Mouse (Mus musculus) cortical plate, adult 2 months (tissue): ENCODE measurements at regions not wholly inside any gene's neighbourhood (a gene's known extent, or its start where the extent isn't known, plus 50 kb on each side); places are given as distances from the start of the nearest gene placed in this dataset.

Experiments used
- CTCF ChIP-seq: fragments of 200-500 bp; IDR thresholded peaks from 2 replicates; pipeline ENCODE4 v1.5.1; 2011; ENCODE audit warnings: mild to moderate bottlenecking, control low read depth, low read length; ENCODE audit not compliant: insufficient read depth; ENCODE audit errors: extremely low read depth
- POLR2A ChIP-seq: fragments of 200-500 bp; IDR thresholded peaks from 2 replicates; pipeline ENCODE4 v1.6.1; 2011; ENCODE audit warnings: mild to moderate bottlenecking, low read length, control low read depth; ENCODE audit not compliant: insufficient read depth; ENCODE audit errors: extremely low read depth

DNA sequence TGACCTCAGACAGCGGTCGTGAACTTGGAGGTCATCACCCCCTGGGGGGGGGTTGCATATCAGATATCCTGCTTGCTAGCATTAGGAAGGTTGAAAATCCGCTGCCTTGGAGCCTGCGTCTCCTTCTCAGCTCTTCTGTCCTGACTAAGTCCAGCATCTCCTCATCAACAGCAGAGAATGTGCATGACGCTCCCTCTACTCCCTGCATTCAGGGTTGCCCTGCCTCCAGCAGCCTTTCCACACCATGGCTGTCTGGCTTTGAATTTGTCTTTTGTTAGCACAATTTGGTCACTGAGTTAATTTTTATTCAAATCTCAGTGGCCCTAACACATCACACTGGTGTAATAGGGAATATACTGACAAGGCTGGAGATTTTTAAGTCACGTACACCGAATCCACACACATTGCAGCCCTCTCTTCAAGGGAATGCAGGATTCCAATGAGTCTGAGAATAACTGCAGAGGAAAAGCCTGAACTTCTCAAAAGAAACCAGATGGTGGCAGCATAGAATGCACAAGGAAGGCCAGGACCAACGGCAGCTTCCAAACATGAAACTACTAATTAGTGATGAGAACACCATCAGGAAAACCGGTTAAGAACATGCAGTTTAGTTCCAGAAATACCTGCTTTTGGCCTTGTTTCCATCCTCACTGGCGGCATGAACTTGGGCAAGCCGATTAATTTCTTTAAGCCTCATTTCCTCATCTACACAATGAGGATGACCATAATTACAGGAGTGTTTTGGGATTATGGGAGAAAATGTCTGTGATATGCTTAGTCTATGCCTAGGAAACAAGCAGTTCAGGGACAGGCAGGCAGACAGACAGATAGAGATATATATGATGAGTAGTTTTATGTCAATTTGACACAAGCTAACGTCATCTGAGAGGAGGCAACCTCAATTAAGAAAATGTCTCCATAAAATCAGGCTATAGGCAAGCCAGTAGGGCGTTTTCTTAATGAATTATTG lies 151.6 kb upstream of the Palmd start:
- TF ChIP-seq POLR2A, result no peak
- peak; percentile 77 for TF ChIP-seq CTCF
